ENCODE assay signal across 25 mouse cellular contexts in genomic region chr12:11066865-11067264, GRCm38 (mm10).
A peak's percentile ranks its signal among the peaks of the same experiment; 100 is the strongest.
DNase-seq lines count a peak whose midpoint lies in the region; ATAC-seq and TF ChIP-seq lines count a peak whose summit lies in the region.
"Had no signal": no experiment of that assay in that cellular context is flagged by ENCODE, and none has a peak within 500 bp of the region (broad histone marks: within the 10 kb centered on the region; RNA-seq: fewer than 3 reads in every experiment).

No protein-coding gene starts in this region.

- ATAC-seq in forebrain, embryonic 11.5 days (replicated peaks; ENCODE audit: low FRiP score) = peak; percentile 56; the same call in 1 of the 2 replicates
- peak; percentile 35; the same call in 1 of the 2 replicates for ATAC-seq in hindbrain, postnatal 0 days
- no peak; the same call in 1 of the 2 replicates for ATAC-seq in hindbrain, embryonic 11.5 days (ENCODE audit: low FRiP score)
- ATAC-seq in forebrain, embryonic 14.5 days = peak; percentile 75
- ATAC-seq: liver, embryonic 12.5 days had no signal

- no peak overlapping the region for H3K4me2 ChIP-seq in forebrain, embryonic 11.5 days (ENCODE audit: low read depth, low read length, severe bottlenecking)
- no peak overlapping the region for H3K4me2 ChIP-seq in hindbrain, postnatal 0 days (ENCODE audit: low read depth, low read length)
- no peak overlapping the region for H3K4me2 ChIP-seq in hindbrain, embryonic 11.5 days (replicated peaks; ENCODE audit: low read depth, low read length)
- no peak overlapping the region for H3K4me2 ChIP-seq in forebrain, embryonic 14.5 days (ENCODE audit: low read length)
- H3K4me2 ChIP-seq: embryonic facial prominence, embryonic 15.5 days; hindbrain, embryonic 14.5 days; kidney, embryonic 15.5 days; liver, embryonic 12.5 days had no signal

- H3K36me3 ChIP-seq in forebrain, embryonic 11.5 days (ENCODE audit: control insufficient read depth, insufficient read depth, low read length) = no peaks in the 10 kb centered on the region
- no peaks in the 10 kb centered on the region for H3K36me3 ChIP-seq in forebrain, embryonic 10.5 days (replicated peaks)
- H3K36me3 ChIP-seq in hindbrain, postnatal 0 days (ENCODE audit: insufficient read depth, low read length) = no peaks in the 10 kb centered on the region
- no peaks in the 10 kb centered on the region for H3K36me3 ChIP-seq in hindbrain, embryonic 11.5 days (ENCODE audit: control insufficient read depth, insufficient read depth, low read length)
- H3K36me3 ChIP-seq in forebrain, embryonic 14.5 days (ENCODE audit: control insufficient read depth, insufficient read depth, low read length) = no peaks in the 10 kb centered on the region
- H3K36me3 ChIP-seq: embryonic facial prominence, embryonic 10.5 days; embryonic facial prominence, embryonic 15.5 days; kidney, embryonic 15.5 days; liver, embryonic 12.5 days had no signal

- no peaks in the 10 kb centered on the region for H3K27me3 ChIP-seq in forebrain, embryonic 11.5 days (ENCODE audit: control insufficient read depth, insufficient read depth, low read length)
- H3K27me3 ChIP-seq in forebrain, embryonic 10.5 days (ENCODE audit: poor library complexity, severe bottlenecking) = no peaks in the 10 kb centered on the region
- no peaks in the 10 kb centered on the region for H3K27me3 ChIP-seq in hindbrain, postnatal 0 days (ENCODE audit: insufficient read depth, low read length)
- no peaks in the 10 kb centered on the region for H3K27me3 ChIP-seq in hindbrain, embryonic 11.5 days (ENCODE audit: control insufficient read depth, insufficient read depth, low read length)
- no peaks in the 10 kb centered on the region for H3K27me3 ChIP-seq in forebrain, embryonic 14.5 days (replicated peaks; ENCODE audit: control insufficient read depth, insufficient read depth, low read length)
- H3K27me3 ChIP-seq: embryonic facial prominence, embryonic 15.5 days; kidney, embryonic 15.5 days; liver, embryonic 12.5 days had no signal

- DNase-seq in forebrain, embryonic 11.5 days (ENCODE audit: low spot score) = no peak
- no peak for DNase-seq in forebrain, embryonic 10.5 days (ENCODE audit: extremely low spot score, low spot score)
- DNase-seq in hindbrain, postnatal 0 days (ENCODE audit: low spot score) = no peak
- no peak for DNase-seq in hindbrain, embryonic 11.5 days (ENCODE audit: low spot score)
- DNase-seq in Muller cell, postnatal 12 days (ENCODE audit: inconsistent ontology term) = peak; percentile 47
- DNase-seq in forebrain, embryonic 14.5 days (ENCODE audit: low spot score) = peak; percentile 35
- DNase-seq in spleen, postnatal 4 days (ENCODE audit: low spot score in 2 of 2) = no peak
- DNase-seq in spleen, adult 18-20 months = no peak
- DNase-seq: adrenal gland, postnatal 14 days; cerebellum, adult 18-20 months; cerebellum, postnatal 25 days; heart, postnatal 14 days; kidney, adult 18-20 months; kidney, postnatal 25 days; layer of hippocampus, postnatal 36 days; left cerebral cortex, postnatal 4 days; lung, adult 18-20 months; lung, postnatal 10 days; thymus, postnatal 14 days had no signal

- no peak overlapping the region for H3K9ac ChIP-seq in forebrain, embryonic 11.5 days (ENCODE audit: low read length)
- H3K9ac ChIP-seq in hindbrain, postnatal 0 days (replicated peaks; ENCODE audit: low read length) = no peak overlapping the region
- H3K9ac ChIP-seq in hindbrain, embryonic 11.5 days (ENCODE audit: low read depth, low read length) = no peak overlapping the region
- H3K9ac ChIP-seq in forebrain, embryonic 14.5 days (ENCODE audit: low read length) = no peak overlapping the region
- H3K9ac ChIP-seq: embryonic facial prominence, embryonic 15.5 days; hindbrain, embryonic 14.5 days; kidney, embryonic 15.5 days; liver, embryonic 12.5 days had no signal

- no peak overlapping the region for H3K27ac ChIP-seq in forebrain, embryonic 11.5 days (ENCODE audit: low read depth, low read length)
- no peak overlapping the region for H3K27ac ChIP-seq in forebrain, embryonic 10.5 days
- no peak overlapping the region for H3K27ac ChIP-seq in hindbrain, postnatal 0 days
- no peak overlapping the region for H3K27ac ChIP-seq in hindbrain, embryonic 11.5 days (ENCODE audit: low read depth, low read length)
- no peak overlapping the region for H3K27ac ChIP-seq in forebrain, embryonic 14.5 days (ENCODE audit: low read depth, low read length)
- H3K27ac ChIP-seq: embryonic facial prominence, embryonic 10.5 days; embryonic facial prominence, embryonic 15.5 days; hindbrain, embryonic 14.5 days; kidney, embryonic 15.5 days; liver, embryonic 12.5 days; macrophage had no signal

- H3K4me1 ChIP-seq in forebrain, embryonic 11.5 days (replicated peaks; ENCODE audit: control insufficient read depth, insufficient read depth, low read length) = no peaks in the 10 kb centered on the region
- H3K4me1 ChIP-seq in forebrain, embryonic 10.5 days = peaks cover 4% of the 10 kb centered on the region; the same call in 1 of the 2 replicates
- no peaks in the 10 kb centered on the region for H3K4me1 ChIP-seq in hindbrain, postnatal 0 days (ENCODE audit: insufficient read depth, low read length)
- no peaks in the 10 kb centered on the region for H3K4me1 ChIP-seq in hindbrain, embryonic 11.5 days (replicated peaks; ENCODE audit: control insufficient read depth, insufficient read depth, low read length)
- H3K4me1 ChIP-seq in forebrain, embryonic 14.5 days (ENCODE audit: control insufficient read depth, insufficient read depth, low read length) = no peaks in the 10 kb centered on the region
- H3K4me1 ChIP-seq: embryonic facial prominence, embryonic 10.5 days; embryonic facial prominence, embryonic 15.5 days; kidney, embryonic 15.5 days; liver, embryonic 12.5 days had no signal

- H3K9me3 ChIP-seq in forebrain, embryonic 11.5 days (ENCODE audit: control insufficient read depth, low read length) = no peaks in the 10 kb centered on the region
- H3K9me3 ChIP-seq in forebrain, embryonic 10.5 days = no peaks in the 10 kb centered on the region
- no peaks in the 10 kb centered on the region for H3K9me3 ChIP-seq in hindbrain, postnatal 0 days (ENCODE audit: low read length)
- no peaks in the 10 kb centered on the region for H3K9me3 ChIP-seq in hindbrain, embryonic 11.5 days (ENCODE audit: control insufficient read depth, low read length)
- H3K9me3 ChIP-seq in forebrain, embryonic 14.5 days (replicated peaks; ENCODE audit: control insufficient read depth, low read length) = no peaks in the 10 kb centered on the region
- H3K9me3 ChIP-seq: embryonic facial prominence, embryonic 10.5 days; embryonic facial prominence, embryonic 15.5 days; kidney, embryonic 15.5 days; liver, embryonic 12.5 days had no signal

- H3K4me3 ChIP-seq in forebrain, embryonic 11.5 days (ENCODE audit: low read depth, low read length) = no peak overlapping the region
- H3K4me3 ChIP-seq in forebrain, embryonic 10.5 days = no peak overlapping the region
- no peak overlapping the region for H3K4me3 ChIP-seq in hindbrain, postnatal 0 days (ENCODE audit: low read length)
- no peak overlapping the region for H3K4me3 ChIP-seq in hindbrain, embryonic 11.5 days (ENCODE audit: low read depth, low read length)
- no peak overlapping the region for H3K4me3 ChIP-seq in forebrain, embryonic 14.5 days (ENCODE audit: low read depth, low read length)
- H3K4me3 ChIP-seq: embryonic facial prominence, embryonic 10.5 days; embryonic facial prominence, embryonic 15.5 days; kidney, embryonic 15.5 days; liver, embryonic 12.5 days had no signal

- 65% methylated on average over 2 of the region's 2 CpGs for WGBS in forebrain, embryonic 11.5 days
- 84% methylated on average over 2 of the region's 2 CpGs for WGBS in forebrain, embryonic 10.5 days
- WGBS in hindbrain, postnatal 0 days = 26% methylated on average over 2 of the region's 2 CpGs
- 55% methylated on average over 2 of the region's 2 CpGs for WGBS in hindbrain, embryonic 11.5 days
- WGBS in forebrain, embryonic 14.5 days = 48% methylated on average over 2 of the region's 2 CpGs

- no peak for TF ChIP-seq CTCF in hindbrain, postnatal 0 days (IDR thresholded peaks at IDR 0.05; ENCODE audit: low read depth)

Comparison
In these comparisons a context has a peak if more than half of its experiments do, and no peak if none do; other contexts are left out.
1. DNase-seq: peak in Muller cell, postnatal 12 days (single experiment) and forebrain, embryonic 14.5 days (single experiment); none in forebrain, embryonic 11.5 days (single experiment), forebrain, embryonic 10.5 days (single experiment), hindbrain, postnatal 0 days (single experiment), hindbrain, embryonic 11.5 days (single experiment), spleen, postnatal 4 days (0 of 2) and spleen, adult 18-20 months (0 of 2).